Mouse (Mus musculus): ENCODE measurements around the gene Phgr1.

Gene Phgr1

DNA sequence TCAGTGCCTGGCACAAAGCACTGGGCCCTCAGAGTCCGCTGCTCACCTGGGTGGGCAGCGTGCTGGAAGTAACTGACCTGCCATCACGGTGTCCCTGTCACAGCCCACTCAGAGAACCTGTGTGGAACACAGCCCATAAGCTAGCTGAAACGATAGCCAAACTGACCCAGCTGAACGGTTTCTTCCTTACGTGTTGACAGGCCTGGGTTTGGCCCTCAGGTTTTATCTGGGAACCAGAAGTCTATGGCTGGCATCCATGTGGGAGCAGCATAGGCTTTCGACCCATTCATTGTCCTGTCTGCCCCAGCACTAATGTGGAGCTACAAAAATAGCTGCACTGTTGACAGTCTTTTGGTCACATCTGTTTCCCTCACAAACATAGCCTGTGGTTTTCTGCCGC, 22.1 kb upstream of the Phgr1 start:
- no peak for DNase-seq (ENCODE audit: low read depth)

DNA sequence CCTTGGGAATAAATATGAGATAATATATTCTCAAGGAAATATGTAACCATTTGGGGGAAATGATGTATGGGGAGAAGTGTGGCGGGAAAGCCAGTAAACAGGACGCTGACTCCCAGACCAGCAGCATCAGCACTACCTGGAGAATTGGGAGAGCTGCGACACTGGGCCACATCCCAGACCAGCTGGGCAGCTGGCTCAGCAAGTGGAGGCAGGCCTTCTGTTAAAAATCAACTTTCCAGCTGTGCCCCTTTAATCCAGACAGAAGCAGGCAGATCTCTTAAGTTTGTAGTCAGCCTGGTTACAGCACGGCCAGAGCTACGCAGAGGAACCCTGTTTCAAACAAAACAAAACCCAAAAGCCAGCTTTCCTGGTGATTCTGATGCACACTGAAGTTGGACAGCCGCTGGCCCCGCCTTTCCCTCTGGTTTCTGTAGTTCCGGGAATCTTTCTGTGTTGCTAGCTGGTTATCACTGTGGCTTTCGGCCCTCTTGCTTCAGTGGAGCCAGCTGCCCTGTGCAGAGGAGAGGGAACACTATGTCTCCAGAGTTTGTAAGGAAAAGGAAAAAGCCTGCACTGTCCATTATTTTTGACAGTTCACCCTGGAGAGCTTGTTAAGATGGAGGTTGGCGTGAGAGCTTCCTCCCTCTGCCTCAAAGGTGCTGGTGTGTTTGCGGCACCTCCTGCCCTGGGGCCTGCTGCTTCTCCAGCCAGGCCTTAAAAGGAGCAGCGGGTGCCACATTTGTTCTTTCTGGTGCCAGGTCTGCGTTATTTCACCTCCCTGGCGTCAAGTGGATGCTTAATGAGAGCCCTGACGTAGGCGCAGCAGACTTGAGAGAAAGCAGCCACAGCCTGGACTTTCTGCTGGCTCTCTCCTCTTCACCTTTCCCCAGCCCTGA, 20.4 kb upstream of the Phgr1 start:
- no peak for DNase-seq (ENCODE audit: low read depth)

- no peak for DNase-seq (ENCODE audit: low read depth)
These were observed 19.8 kb upstream of the Phgr1 start for GRCm38 (mm10) chr2:118752792-118753108.

DNA sequence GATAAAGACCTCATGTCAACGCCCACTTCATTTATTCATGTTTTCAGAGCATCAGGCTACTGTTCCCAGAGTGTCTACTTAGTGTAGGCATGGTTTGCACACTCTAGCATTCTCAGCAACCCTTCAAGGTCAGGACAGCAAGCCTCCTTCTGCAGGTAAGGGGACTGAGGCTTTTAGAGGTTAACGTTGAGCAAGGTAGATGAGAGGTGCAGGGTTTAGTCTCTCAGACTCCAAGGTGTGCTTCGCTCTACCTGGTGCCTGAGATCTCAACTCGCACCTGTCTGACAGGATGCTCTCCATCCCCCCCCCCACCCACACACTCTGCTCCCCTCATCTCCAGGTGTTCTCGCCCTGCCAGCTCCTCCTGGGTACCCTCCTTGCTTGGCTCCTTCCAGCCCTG, 18.4 kb upstream of the Phgr1 start:
- DNase-seq (ENCODE audit: low read depth) = no peak

DNA sequence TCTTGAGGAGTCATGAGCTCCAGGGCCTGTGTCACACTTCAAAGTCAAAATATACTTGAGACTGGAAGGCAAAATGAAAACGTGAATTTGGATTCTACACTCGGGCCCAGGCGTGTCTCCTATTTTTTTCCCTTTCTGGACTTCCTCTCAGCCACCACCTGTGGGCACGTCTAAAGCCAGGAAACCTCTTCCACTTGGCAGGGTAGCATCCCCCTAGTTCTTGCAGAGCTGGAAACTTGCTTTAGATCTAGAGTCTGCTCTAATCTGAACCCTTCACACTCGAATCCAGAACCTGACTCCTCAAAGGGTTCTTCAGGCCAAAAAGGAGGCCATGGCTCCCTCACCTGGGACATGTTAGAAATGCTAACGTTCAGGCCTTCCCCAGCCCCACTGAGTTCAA, 17.2 kb upstream of the Phgr1 start:
- no peak for DNase-seq (ENCODE audit: low read depth)

DNA sequence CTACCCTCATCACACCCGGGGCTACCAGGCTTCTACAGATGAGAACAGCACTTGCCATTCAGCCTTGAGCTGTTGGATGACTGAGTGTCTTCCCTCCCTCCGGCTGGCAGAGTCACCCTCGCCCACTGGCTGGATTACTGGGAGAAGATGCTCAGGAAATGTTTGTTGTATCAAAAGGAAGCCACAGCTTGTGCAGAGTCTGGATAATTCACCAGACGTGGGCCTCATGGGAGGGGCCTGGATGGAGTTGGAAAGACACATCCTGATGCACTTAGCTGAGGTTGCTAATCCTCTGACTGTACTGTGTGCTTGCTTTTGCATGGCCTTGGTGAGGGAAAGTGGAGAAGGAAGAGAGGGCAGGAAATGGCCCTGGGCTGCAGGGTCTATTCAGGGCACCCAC, 16.5 kb upstream of the Phgr1 start:
- DNase-seq (ENCODE audit: low read depth) = no peak

DNA sequence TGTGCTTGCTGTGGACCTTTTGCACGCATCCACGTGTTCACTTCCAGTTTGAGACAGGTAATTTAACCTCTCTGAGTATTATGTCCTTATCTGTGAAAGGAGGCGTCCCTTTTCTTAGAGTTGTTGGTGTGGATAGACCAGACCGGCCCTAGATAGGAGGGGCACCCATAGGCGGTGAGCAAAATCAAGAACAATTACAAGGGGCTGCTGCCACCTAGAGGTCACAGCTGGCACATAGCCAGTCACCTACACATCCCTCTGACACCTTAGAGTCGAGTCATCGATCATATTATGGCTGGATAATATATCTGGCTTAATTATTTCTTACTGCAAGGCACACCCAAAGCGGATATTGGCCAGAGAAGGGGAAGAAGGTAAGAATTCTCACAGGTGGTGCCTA, 12.7 kb upstream of the Phgr1 start:
- DNase-seq (ENCODE audit: low read depth) = peak; percentile 57

GRCm38 (mm10) chr2:118760311-118761025, 12.1 kb upstream of the Phgr1 start:
- DNase-seq (ENCODE audit: low read depth) = peak; percentile 70

DNA sequence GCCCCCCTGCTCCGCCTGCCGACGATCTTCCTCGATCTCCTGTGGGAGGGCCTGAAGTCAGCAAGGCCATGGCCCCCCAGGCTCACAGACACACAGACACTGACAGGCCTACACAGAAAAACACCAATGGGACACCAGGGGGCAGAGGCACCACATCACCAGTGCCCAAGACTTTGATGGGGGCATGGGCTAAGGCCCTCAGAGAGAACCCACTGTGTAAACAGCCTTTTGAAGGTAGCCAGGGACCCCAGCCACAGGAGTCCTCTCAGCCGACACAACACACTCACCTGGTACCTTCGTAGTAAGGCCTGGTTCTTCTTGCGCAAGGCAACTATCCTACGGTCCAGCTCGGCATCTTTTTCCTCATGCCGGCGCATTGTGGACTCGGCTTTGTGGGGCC, 11.2 kb upstream of the Phgr1 start:
- peak; percentile 78 for DNase-seq (ENCODE audit: low read depth)

GRCm38 (mm10) chr2:118761906-118762783, 10.4 kb upstream of the Phgr1 start, which contains the start of gene Ccdc9b:
Gene Ccdc9b (minus strand): TSS chr2:118762661.
- DNase-seq (ENCODE audit: low read depth) = peak; percentile 95

DNA sequence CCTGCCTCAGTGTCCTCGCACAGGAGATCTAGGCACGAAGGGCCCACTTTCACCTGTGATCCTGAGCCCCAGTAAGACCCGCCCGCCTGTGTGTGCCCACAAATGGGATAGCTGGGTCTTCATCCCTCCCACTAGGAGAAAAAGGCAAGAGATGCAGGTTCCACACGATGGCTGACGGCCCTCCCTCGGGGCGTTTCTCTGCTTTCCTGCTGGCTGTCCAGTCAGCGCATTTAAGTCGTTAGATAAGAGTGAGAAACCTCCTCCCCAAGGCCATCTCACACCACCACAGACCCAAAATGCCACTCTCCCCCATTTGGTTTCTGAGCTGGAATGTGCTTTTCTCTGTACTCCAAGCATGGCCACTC, 9.8 kb upstream of the Phgr1 start:
- DNase-seq (ENCODE audit: low read depth) = peak; percentile 86

- DNase-seq (ENCODE audit: low read depth) = peak; percentile 84
These were observed 9.1 kb upstream of the Phgr1 start for GRCm38 (mm10) chr2:118763469-118763868.

GRCm38 (mm10) chr2:118764094-118764831, 8.3 kb upstream of the Phgr1 start:
- peak; percentile 79 for DNase-seq (ENCODE audit: low read depth)

DNA sequence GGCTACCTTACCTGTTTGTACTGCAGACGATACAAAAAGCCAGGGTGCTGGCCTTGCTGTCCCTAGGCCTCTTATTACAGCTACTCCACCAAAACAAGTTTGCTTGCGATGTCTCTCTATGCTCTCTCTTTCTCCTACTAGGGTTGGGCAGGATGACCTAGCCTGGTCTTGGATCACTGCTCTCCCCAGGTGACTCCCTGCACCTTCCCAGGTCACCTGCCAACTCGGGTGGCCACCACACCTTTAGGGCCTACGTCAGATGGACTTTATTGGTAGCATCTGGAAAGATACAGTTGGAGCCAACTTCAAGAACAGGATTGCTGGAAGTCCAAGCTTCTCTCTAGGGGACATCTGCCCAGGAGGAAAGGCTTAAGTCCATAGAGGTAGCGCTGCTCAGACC, 7.7 kb upstream of the Phgr1 start:
- no peak for DNase-seq (ENCODE audit: low read depth)

- peak; percentile 64 for DNase-seq (ENCODE audit: low read depth)
These were observed 6.2 kb upstream of the Phgr1 start for GRCm38 (mm10) chr2:118766041-118767033.

- DNase-seq (ENCODE audit: low read depth) = no peak
These were observed 2.0 kb downstream of the Phgr1 start for GRCm38 (mm10) chr2:118774536-118774935.

DNA sequence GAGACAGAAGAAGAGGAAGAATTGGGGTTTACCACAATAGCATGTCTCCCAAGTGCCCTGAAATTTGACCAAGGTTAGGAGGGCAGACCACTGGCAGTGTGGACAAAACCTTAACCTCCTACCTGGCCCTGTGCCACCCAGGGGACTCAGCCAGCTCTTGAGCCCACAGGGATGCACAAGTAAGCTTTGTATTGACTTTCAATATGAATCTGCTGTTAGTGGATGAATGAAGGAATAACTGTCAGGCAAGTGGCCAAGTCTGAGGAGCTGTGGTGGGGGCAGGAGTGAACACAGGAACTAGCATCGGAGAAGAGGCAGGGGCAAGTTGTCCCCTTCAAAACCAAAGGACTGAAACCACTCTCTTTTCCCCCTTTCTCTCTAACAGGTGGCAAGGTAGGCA, 2.8 kb downstream of the Phgr1 start:
- DNase-seq (ENCODE audit: low read depth) = peak; percentile 73

DNA sequence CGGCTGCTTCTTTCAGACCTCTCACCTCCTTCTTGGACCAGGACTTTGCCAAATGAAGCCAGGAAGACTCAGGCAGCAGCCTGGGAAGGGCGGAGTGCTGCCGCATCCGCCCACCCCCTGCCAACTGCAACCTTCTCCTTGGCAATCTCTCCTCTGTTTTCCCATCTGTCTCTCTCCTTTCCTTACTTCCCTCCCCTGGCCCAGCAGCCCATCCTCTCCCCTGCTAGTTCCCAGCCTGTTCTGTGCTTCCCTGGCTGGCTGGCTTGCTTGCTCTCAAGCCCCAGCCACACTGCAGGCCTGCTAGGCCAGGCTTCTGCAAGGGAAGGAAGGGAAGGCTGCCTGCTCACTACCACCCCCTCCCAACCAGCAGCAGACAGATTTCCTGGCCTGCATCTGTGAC, 3.3 kb downstream of the Phgr1 start:
- peak; percentile 68 for DNase-seq (ENCODE audit: low read depth)

GRCm38 (mm10) chr2:118776295-118776694, 3.7 kb downstream of the Phgr1 start:
- no peak for DNase-seq (ENCODE audit: low read depth)

- no peak for DNase-seq (ENCODE audit: low read depth)
These were observed 5.8 kb downstream of the Phgr1 start for GRCm38 (mm10) chr2:118778418-118778817.

GRCm38 (mm10) chr2:118779065-118779464, 6.5 kb downstream of the Phgr1 start:
- DNase-seq (ENCODE audit: low read depth) = peak; percentile 77
